Mouse (Mus musculus) embryonic fibroblast, embryonic 13.5 days (primary cell): ENCODE results near the gene Gm11077.

Experiments used
- CTCF ChIP-seq: IDR thresholded peaks from 2 replicates; pipeline ENCODE4 v1.5.1; 2011; ENCODE audit warnings: mild to moderate bottlenecking, control low read depth, low read length, moderate library complexity, borderline replicate concordance; ENCODE audit not compliant: insufficient read depth
- POLR2A ChIP-seq: IDR thresholded peaks from 2 replicates; pipeline ENCODE4 v1.6.1; 2011; ENCODE audit warnings: low read depth, mild to moderate bottlenecking, control low read depth, low read length, moderate library complexity

- TF ChIP-seq POLR2A (no peak), CTCF (no peak)
Observed at GRCm38 (mm10) chr6:140793676-140794262, 64.7 kb downstream of the Gm11077 start.
